Comparison of ENCODE assay signal across 18 mouse cellular contexts in genomic region chr3:122106920-122107319, GRCm38 (mm10).
DNase-seq lines count a peak whose midpoint lies in the region; ATAC-seq and TF ChIP-seq lines count a peak whose summit lies in the region.
"Had no signal": no experiment of that assay in that cellular context is flagged by ENCODE, and none has a peak within 500 bp of the region (broad histone marks: within the 10 kb centered on the region; RNA-seq: fewer than 3 reads in every experiment).

No protein-coding gene starts in this region.

- no peaks in the 10 kb centered on the region for H3K36me3 ChIP-seq in erythroblast, embryonic 14.5 days (ENCODE audit: control insufficient read depth)
- H3K36me3 ChIP-seq in kidney, adult 2 months (ENCODE audit: control insufficient read depth, insufficient read depth, low read length), result no peaks in the 10 kb centered on the region
- no peaks in the 10 kb centered on the region for H3K36me3 ChIP-seq in liver, embryonic 11.5 days (ENCODE audit: control insufficient read depth, insufficient read depth, low read length)
- H3K36me3 ChIP-seq in stomach, embryonic 15.5 days, result no peaks in the 10 kb centered on the region
- H3K36me3 ChIP-seq: embryonic facial prominence, embryonic 13.5 days; limb, embryonic 13.5 days; midbrain, embryonic 15.5 days had no signal

- peak overlapping the region; percentile 35 for H3K4me3 ChIP-seq in erythroblast, embryonic 14.5 days (replicated peaks)
- no peak overlapping the region for H3K4me3 ChIP-seq in kidney, adult 2 months (ENCODE audit: insufficient read depth, low read depth, low read length)
- peak overlapping the region; percentile 8; the same call in 1 of the 2 replicates for H3K4me3 ChIP-seq in liver, embryonic 11.5 days (ENCODE audit: low read depth, low read length)
- no peak overlapping the region for H3K4me3 ChIP-seq in stomach, embryonic 15.5 days (replicated peaks)
- H3K4me3 ChIP-seq: embryonic facial prominence, embryonic 13.5 days; limb, embryonic 13.5 days; midbrain, embryonic 15.5 days had no signal

- H3K9me3 ChIP-seq in erythroblast, embryonic 14.5 days (ENCODE audit: control insufficient read depth, low read length), result no peaks in the 10 kb centered on the region
- no peaks in the 10 kb centered on the region for H3K9me3 ChIP-seq in liver, embryonic 11.5 days (ENCODE audit: control insufficient read depth, low read length)
- no peaks in the 10 kb centered on the region for H3K9me3 ChIP-seq in stomach, embryonic 15.5 days
- H3K9me3 ChIP-seq: embryonic facial prominence, embryonic 13.5 days; limb, embryonic 13.5 days; midbrain, embryonic 15.5 days had no signal

- WGBS in kidney, adult 2 months, result 78% methylated on average over 8 of the region's 8 CpGs
- WGBS in liver, embryonic 11.5 days, result 33% methylated on average over 8 of the region's 8 CpGs
- WGBS in stomach, embryonic 15.5 days, result 49% methylated on average over 8 of the region's 8 CpGs

- peaks cover 58% of the 10 kb centered on the region for H3K4me1 ChIP-seq in erythroblast, embryonic 14.5 days (ENCODE audit: control insufficient read depth)
- H3K4me1 ChIP-seq in kidney, adult 2 months (ENCODE audit: control insufficient read depth, insufficient read depth, low read length), result peaks cover 14% of the 10 kb centered on the region
- peaks cover 34% of the 10 kb centered on the region for H3K4me1 ChIP-seq in liver, embryonic 11.5 days (replicated peaks; ENCODE audit: control insufficient read depth, insufficient read depth, low read length)
- H3K4me1 ChIP-seq in stomach, embryonic 15.5 days, result 0 out of 2 replicates have a peak, but pooled peaks cover 6% of the 10 kb centered on the region
- H3K4me1 ChIP-seq: midbrain, embryonic 15.5 days had no signal

- H3K9ac ChIP-seq in liver, embryonic 11.5 days (ENCODE audit: low read depth, low read length), result no peak overlapping the region
- H3K9ac ChIP-seq in stomach, embryonic 15.5 days, result no peak overlapping the region
- H3K9ac ChIP-seq: embryonic facial prominence, embryonic 13.5 days; limb, embryonic 13.5 days; midbrain, embryonic 15.5 days had no signal

- no peak for TF ChIP-seq POLR2A in kidney, adult 2 months (IDR thresholded peaks at IDR 0.05; ENCODE audit: low read depth, low read length)

- peak overlapping the region; percentile 28 for H3K4me2 ChIP-seq in liver, embryonic 11.5 days
- H3K4me2 ChIP-seq in stomach, embryonic 15.5 days, result no peak overlapping the region
- H3K4me2 ChIP-seq: embryonic facial prominence, embryonic 13.5 days; limb, embryonic 13.5 days; midbrain, embryonic 15.5 days had no signal

- DNase-seq in kidney, adult 2 months, result no peak
- DNase-seq in kidney, adult 9 months, result no peak
- no peak for DNase-seq in liver, embryonic 11.5 days (ENCODE audit: low spot score)
- DNase-seq in ovary, postnatal 10 days (ENCODE audit: low spot score), result no peak
- no peak for DNase-seq in urinary bladder, adult 18-20 months (ENCODE audit: low spot score in 2 of 2)
- DNase-seq: adrenal gland, adult 8-10 months; cerebellum, postnatal 25 days; heart, postnatal 36 days; layer of hippocampus, postnatal 36 days; thymus, postnatal 36 days had no signal

- no peak for TF ChIP-seq CTCF in kidney, adult 2 months (conservative IDR thresholded peaks at IDR 0.05; ENCODE audit: insufficient read depth, insufficient read length, low read depth, low read length)

- peak overlapping the region; percentile 27; the same call in 1 of the 2 replicates for H3K27ac ChIP-seq in kidney, adult 2 months (ENCODE audit: insufficient read depth, low read depth, low read length)
- 0 out of 2 replicates have a peak overlapping the region, but pooled peaks have one; percentile 32 for H3K27ac ChIP-seq in liver, embryonic 11.5 days (ENCODE audit: low read depth, low read length)
- peak overlapping the region; percentile 45; the same call in 1 of the 2 replicates for H3K27ac ChIP-seq in stomach, embryonic 15.5 days
- H3K27ac ChIP-seq: embryonic facial prominence, embryonic 13.5 days; limb, embryonic 13.5 days; macrophage; midbrain, embryonic 15.5 days had no signal

- H3K27me3 ChIP-seq in erythroblast, embryonic 14.5 days (ENCODE audit: control insufficient read depth), result no peaks in the 10 kb centered on the region
- no peaks in the 10 kb centered on the region for H3K27me3 ChIP-seq in kidney, adult 2 months (replicated peaks; ENCODE audit: control insufficient read depth, insufficient read depth, low read length)
- no peaks in the 10 kb centered on the region for H3K27me3 ChIP-seq in liver, embryonic 11.5 days (replicated peaks; ENCODE audit: control insufficient read depth, insufficient read depth, low read length)
- H3K27me3 ChIP-seq in stomach, embryonic 15.5 days (replicated peaks), result no peaks in the 10 kb centered on the region
- H3K27me3 ChIP-seq: embryonic facial prominence, embryonic 13.5 days; limb, embryonic 13.5 days; midbrain, embryonic 15.5 days had no signal

- no peak for ATAC-seq in erythroblast, adult 5-6 weeks (replicated peaks; ENCODE audit: low FRiP score, poor library complexity, severe bottlenecking)
- ATAC-seq in liver, embryonic 11.5 days (replicated peaks; ENCODE audit: low FRiP score), result peak; percentile 68
- peak; percentile 63 for ATAC-seq in stomach, embryonic 15.5 days (ENCODE audit: insufficient read depth, low FRiP score, low read depth)
- ATAC-seq: forebrain, embryonic 14.5 days; midbrain, embryonic 15.5 days had no signal

Comparison
In these comparisons a context has a peak if more than half of its experiments do, and no peak if none do; other contexts are left out.
1. H3K4me3 ChIP-seq: peak in erythroblast, embryonic 14.5 days (single experiment) and liver, embryonic 11.5 days (single experiment); none in kidney, adult 2 months (single experiment) and stomach, embryonic 15.5 days (single experiment).
2. Peak in every context shown above with its lines, with median percentiles within 50 percentile points of each other: H3K27ac ChIP-seq.